Mouse (Mus musculus) megakaryocyte, embryonic 14.5 days (primary cell): ENCODE measurements around the gene Zfp580.

Experiments used
- FLI1 ChIP-seq: IDR thresholded peaks from 2 replicates; pipeline ENCODE4 v1.6.1; 2012; ENCODE audit warnings: low read length, inconsistent platforms, mixed read lengths
- GATA1 ChIP-seq: IDR thresholded peaks from 3 replicates; pipeline ENCODE4 v1.6.1; 2012; ENCODE audit warnings: mixed read lengths, low read length, inconsistent platforms, borderline replicate concordance

DNA sequence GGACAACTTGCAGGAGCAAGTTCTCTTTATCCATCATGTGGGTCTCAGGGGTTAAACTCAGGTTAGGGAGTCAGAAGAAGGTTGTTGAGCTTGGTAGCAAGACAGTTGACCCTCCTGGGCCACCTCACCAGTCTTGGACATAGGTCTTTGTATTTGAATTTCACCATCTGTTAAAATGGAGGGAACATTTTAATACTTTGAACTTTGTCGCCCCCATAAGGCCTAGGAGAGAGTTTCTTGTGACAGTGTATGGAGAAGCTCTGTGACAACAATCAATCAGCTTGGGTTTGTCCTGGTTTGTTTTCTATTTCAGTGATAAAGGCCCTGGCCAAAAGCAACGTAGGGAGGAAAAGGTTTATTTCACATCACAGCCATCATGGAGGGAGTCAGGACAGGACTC lies 4.0 kb upstream of the Zfp580 start:
- no peak for TF ChIP-seq GATA1
- TF ChIP-seq FLI1: no peak
